In the genomic region with DNA sequence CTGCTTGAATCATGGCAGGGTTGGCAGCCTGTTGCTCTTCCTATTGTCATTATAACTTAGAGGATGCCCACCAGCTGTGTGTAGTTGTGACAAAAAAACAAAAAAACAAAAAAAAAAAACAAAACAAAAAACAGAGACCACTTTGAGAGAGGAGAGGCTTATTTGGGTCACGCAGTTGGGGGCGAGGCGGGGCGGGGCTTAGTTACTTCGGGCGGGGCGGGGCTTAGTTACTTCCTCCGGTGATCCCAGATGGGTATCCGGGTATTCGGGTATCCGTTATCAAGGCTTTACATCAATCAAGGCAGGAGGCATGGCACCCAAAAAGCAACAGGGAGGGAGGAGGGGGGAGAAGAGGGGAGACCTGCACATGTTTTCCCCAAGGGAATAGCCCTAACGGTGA, we compare ENCODE assay signal across 8 mouse cellular contexts. TPM values are rescaled to one million over a fixed set of nuclear protein-coding genes. Genes with fewer than 3 reads are reported as not detected.
A peak's percentile ranks its signal among the peaks of the same experiment; 100 is the strongest.
DNase-seq lines count a peak whose midpoint lies in the region; ATAC-seq and TF ChIP-seq lines count a peak whose summit lies in the region.

No protein-coding gene starts in this region.

- no peak for TF ChIP-seq POLR2A in thymus, adult 2 months (IDR thresholded peaks at IDR 0.05; ENCODE audit: control insufficient read depth, extremely low read depth, insufficient read depth, low read length, poor library complexity)

- no peaks in the 10 kb centered on the region for H3K27me3 ChIP-seq in lung, embryonic 15.5 days
- no peaks in the 10 kb centered on the region for H3K27me3 ChIP-seq in intestine, embryonic 15.5 days (replicated peaks)
- no peaks in the 10 kb centered on the region for H3K27me3 ChIP-seq in stomach, embryonic 14.5 days (ENCODE audit: control insufficient read depth, insufficient read depth, low read length)
- H3K27me3 ChIP-seq in thymus, adult 2 months (ENCODE audit: control insufficient read depth, insufficient read depth, low read length), result no peaks in the 10 kb centered on the region

- H3K36me3 ChIP-seq in lung, embryonic 15.5 days, result no peaks in the 10 kb centered on the region
- no peaks in the 10 kb centered on the region for H3K36me3 ChIP-seq in intestine, embryonic 15.5 days
- H3K36me3 ChIP-seq in stomach, embryonic 14.5 days (ENCODE audit: control insufficient read depth, insufficient read depth, low read length), result no peaks in the 10 kb centered on the region
- H3K36me3 ChIP-seq in thymus, adult 2 months (ENCODE audit: control insufficient read depth, insufficient read depth, low read length), result no peaks in the 10 kb centered on the region

- H3K9ac ChIP-seq in lung, embryonic 15.5 days, result no peak overlapping the region
- no peak overlapping the region for H3K9ac ChIP-seq in intestine, embryonic 15.5 days
- H3K9ac ChIP-seq in stomach, embryonic 14.5 days (replicated peaks; ENCODE audit: low read depth, low read length), result no peak overlapping the region

- H3K4me2 ChIP-seq in lung, embryonic 15.5 days, result peak overlapping the region; percentile 45
- H3K4me2 ChIP-seq in intestine, embryonic 15.5 days (replicated peaks), result peak overlapping the region; percentile 41
- H3K4me2 ChIP-seq in stomach, embryonic 14.5 days (replicated peaks; ENCODE audit: low read depth, low read length), result peak overlapping the region; percentile 21

- no peak overlapping the region for H3K27ac ChIP-seq in gastrocnemius, adult 2 months
- no peak overlapping the region for H3K27ac ChIP-seq in lung, embryonic 15.5 days
- H3K27ac ChIP-seq in intestine, embryonic 15.5 days, result no peak overlapping the region
- H3K27ac ChIP-seq in stomach, embryonic 14.5 days (ENCODE audit: low read length), result no peak overlapping the region
- H3K27ac ChIP-seq in thymus, adult 2 months (ENCODE audit: control insufficient read depth, insufficient read depth, low read length), result no peak overlapping the region

- intact Hi-C loops in gastrocnemius, adult 2 months (cut with DNase I), result no loop called here

- no peak for ATAC-seq in lung, embryonic 15.5 days (ENCODE audit: borderline replicate concordance, extremely low read depth, low FRiP score, low TSS enrichment)
- no peak for ATAC-seq in intestine, embryonic 15.5 days
- ATAC-seq in stomach, embryonic 14.5 days (ENCODE audit: insufficient number of reproducible peaks, insufficient read depth, low FRiP score, low read depth), result no peak

- WGBS in lung, embryonic 15.5 days, result 15% methylated on average over 12 of the region's 12 CpGs
- 34% methylated on average over 12 of the region's 12 CpGs for WGBS in intestine, embryonic 15.5 days
- 28% methylated on average over 12 of the region's 12 CpGs for WGBS in stomach, embryonic 14.5 days
- 71% methylated on average over 12 of the region's 12 CpGs for WGBS in thymus, adult 2 months

- no peak for TF ChIP-seq CTCF in gastrocnemius, adult 2 months (IDR thresholded peaks at IDR 0.05)
- TF ChIP-seq CTCF in thymus, adult 2 months (IDR thresholded peaks at IDR 0.05; ENCODE audit: borderline replicate concordance, control insufficient read depth, extremely low read depth, insufficient read depth, low read length, poor library complexity), result no peak

- H3K9me3 ChIP-seq in lung, embryonic 15.5 days, result no peaks in the 10 kb centered on the region
- H3K9me3 ChIP-seq in intestine, embryonic 15.5 days, result no peaks in the 10 kb centered on the region
- H3K9me3 ChIP-seq in stomach, embryonic 14.5 days (ENCODE audit: control insufficient read depth, low read depth, low read length), result no peaks in the 10 kb centered on the region

- DNase-seq in gastrocnemius, adult 2 months, result peak; percentile 23
- no peak for DNase-seq in gastrocnemius, postnatal 10 days
- DNase-seq in lung, postnatal 25 days (ENCODE audit: low spot score), result no peak
- no peak for DNase-seq in spleen, adult 18-20 months
- no peak for DNase-seq in thymus, adult 2 months

- H3K4me1 ChIP-seq in lung, embryonic 15.5 days, result peaks cover 26% of the 10 kb centered on the region
- H3K4me1 ChIP-seq in intestine, embryonic 15.5 days (replicated peaks), result peaks cover 32% of the 10 kb centered on the region
- peaks cover 31% of the 10 kb centered on the region for H3K4me1 ChIP-seq in stomach, embryonic 14.5 days (ENCODE audit: control insufficient read depth, insufficient read depth, low read length)
- H3K4me1 ChIP-seq in thymus, adult 2 months (replicated peaks; ENCODE audit: control insufficient read depth, insufficient read depth, low read length), result no peaks in the 10 kb centered on the region

- peak overlapping the region; percentile 48 for H3K4me3 ChIP-seq in gastrocnemius, adult 2 months
- no peak overlapping the region for H3K4me3 ChIP-seq in lung, embryonic 15.5 days
- H3K4me3 ChIP-seq in intestine, embryonic 15.5 days (replicated peaks), result no peak overlapping the region
- H3K4me3 ChIP-seq in stomach, embryonic 14.5 days (ENCODE audit: low read depth, low read length), result no peak overlapping the region
- no peak overlapping the region for H3K4me3 ChIP-seq in thymus, adult 2 months (ENCODE audit: control insufficient read depth, insufficient read depth, low read length)

RNA-seq across cellular contexts. Expression of a gene that starts 46.3 kb away (rescaled TPM):
- total RNA-seq in gastrocnemius, adult 2 months (2021), result 1 to 10 TPM; 1.8 to 2.4 TPM
- 10 to 100 TPM in 1 of 2 experiments, 1 to 10 TPM in 1; 9.1 to 10.7 TPM for total RNA-seq in gastrocnemius, postnatal 10 days (2021)
- polyA plus RNA-seq in lung, embryonic 15.5 days (2015; fragmentation: Nextera tagmentation; extraction: Ambion mirVana), result 12.2 TPM in 2 replicates
- 15.7 and 16.5 TPM in 2 replicates for polyA plus RNA-seq in intestine, embryonic 15.5 days (2015; fragmentation: Nextera tagmentation; extraction: Ambion mirVana)
- polyA plus RNA-seq in stomach, embryonic 14.5 days (2014; fragmentation: Nextera tagmentation; extraction: Ambion mirVana), result 16.5 and 21.6 TPM in 2 replicates
- polyA plus RNA-seq in thymus, adult 2 months (2012; rRNA removed), result 1.3 TPM in 2 replicates
